Mouse (Mus musculus): ENCODE data around the gene Fga. TPM values are rescaled to one million over a fixed set of nuclear protein-coding genes. Genes with fewer than 3 reads are reported as not detected.
A peak's percentile ranks its signal among the peaks of the same experiment; 100 is the strongest.

Fga gene
- total RNA-seq, 4 experiments from 2014 or later, result not detected

- no peak for DNase-seq (ENCODE audit: low spot score in 2 of 2)
Measured at GRCm38 (mm10) chr3:83027546-83028251, 1.8 kb downstream of the Fga start.

- DNase-seq (ENCODE audit: low spot score in 2 of 2), result no peak
Measured at GRCm38 (mm10) chr3:83030331-83030730, 4.5 kb downstream of the Fga start.

DNA sequence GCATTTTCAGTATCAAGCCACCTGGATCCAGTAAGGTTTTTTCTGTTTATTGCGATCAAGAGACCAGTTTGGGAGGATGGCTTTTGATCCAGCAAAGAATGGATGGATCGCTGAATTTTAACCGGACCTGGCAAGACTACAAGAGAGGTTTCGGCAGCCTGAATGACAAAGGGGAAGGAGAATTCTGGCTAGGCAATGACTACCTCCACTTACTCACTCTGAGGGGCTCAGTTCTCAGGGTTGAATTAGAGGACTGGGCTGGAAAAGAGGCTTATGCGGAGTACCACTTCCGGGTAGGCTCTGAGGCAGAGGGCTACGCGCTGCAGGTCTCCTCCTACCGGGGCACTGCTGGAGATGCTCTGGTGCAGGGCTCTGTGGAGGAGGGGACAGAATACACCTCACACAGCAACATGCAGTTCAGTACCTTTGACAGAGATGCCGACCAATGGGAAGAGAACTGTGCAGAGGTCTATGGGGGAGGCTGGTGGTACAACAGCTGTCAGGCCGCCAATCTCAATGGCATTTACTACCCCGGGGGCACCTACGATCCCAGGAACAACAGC lies 7.0 kb downstream of the Fga start:
- no peak for DNase-seq (ENCODE audit: low spot score in 2 of 2)

- DNase-seq (ENCODE audit: low spot score in 2 of 2), result no peak
Measured at GRCm38 (mm10) chr3:83033801-83034200, 7.9 kb downstream of the Fga start.

DNA sequence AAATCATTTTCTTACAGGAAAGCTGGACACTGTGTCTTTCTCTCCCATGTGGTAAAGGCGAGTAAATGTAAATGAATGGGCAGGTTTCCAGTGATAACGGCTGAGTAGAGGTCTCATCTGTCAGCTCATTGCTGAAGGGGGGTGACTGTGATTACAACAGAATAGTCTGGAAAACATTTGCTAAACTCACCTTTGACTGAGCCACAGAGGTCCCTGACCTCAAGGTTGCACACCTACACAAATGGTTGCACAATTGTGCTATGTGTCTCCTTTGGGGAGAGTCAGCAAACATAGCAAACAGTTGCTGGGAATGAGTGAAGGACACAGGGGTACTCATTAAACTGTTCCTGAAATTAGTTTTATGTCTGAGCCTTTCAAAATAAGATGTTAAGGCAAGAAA lies 13.0 kb downstream of the Fga start:
- DNase-seq (ENCODE audit: low spot score in 2 of 2), result no peak

DNA sequence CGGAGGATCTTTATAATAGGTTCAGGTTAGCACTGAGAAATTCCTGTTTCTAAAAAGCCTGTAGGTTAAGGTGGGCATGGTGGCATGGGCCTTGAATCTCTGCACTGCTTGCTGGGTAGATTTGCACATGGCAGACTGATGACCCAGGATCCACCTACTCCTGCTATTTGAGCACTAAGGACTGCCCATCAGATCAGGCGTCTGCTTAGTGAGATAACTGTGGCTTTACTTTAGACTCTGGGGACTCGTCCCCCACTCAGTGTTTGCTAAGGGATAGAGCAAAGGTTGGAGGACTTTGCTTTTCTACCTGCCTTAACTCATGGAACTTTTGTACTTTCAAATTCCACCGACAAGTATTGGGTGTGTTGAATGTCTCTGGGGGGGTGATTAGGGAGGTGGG lies 13.8 kb downstream of the Fga start:
- DNase-seq (ENCODE audit: low spot score in 2 of 2), result no peak

DNA sequence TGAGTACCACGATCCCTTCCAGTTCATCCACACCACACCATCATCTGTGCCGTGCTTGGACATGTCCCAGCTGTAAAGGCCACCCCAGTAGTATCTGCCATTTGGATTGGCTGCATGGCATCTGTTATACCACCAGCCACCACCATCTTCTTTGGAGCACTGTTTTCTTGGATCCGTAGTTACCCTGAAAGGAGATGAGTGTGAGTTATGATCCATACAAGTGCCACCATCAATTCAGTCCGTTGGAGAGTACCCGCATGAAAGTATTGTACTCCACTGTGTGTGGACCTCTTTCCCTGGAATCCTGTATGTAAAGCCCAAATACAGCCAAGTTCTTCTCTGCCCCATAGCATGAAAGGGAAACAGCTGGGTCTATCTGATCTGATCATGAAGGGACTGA lies 16.6 kb downstream of the Fga start:
- DNase-seq (ENCODE audit: low spot score in 2 of 2), result no peak

DNA sequence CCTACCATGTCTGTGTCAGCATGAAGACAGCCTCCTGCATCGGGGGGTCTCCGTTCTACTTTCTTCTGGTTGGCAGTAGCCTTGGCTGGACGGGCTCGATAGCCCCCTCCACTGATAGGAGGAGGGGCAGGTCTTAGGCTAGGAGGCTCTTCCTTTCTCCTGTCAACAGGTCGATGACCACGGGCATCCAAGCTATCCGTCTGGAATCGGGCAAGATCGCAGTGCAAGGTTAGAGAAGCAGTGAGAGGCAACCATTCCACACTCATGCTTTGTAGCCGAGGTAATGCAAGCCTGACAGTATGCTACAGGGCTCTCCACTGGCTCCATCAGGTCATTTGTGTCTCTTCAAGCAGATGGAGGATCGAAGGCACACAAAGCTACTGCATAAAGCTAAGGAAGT lies 20.8 kb downstream of the Fga start:
- no peak for DNase-seq (ENCODE audit: low spot score in 2 of 2)

DNA sequence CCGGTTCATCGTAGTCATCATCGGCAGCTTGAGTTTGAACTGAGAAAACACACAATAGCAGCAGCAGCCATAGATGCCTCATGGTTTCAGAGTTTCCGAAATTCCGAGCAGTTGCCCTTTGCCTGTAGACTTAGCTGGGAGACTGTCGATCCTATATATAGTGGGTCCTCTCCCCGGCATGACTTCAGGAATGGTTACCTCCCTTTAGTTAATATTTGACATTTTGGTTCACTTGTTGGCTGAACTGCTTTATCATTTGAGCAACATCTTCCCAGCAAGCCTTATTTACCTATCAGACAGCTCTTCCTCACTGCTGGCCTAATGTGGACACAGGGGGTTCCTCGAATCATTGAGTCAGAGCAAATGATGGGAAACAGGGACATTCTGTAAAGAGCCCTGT lies 23.8 kb downstream of the Fga start, which contains the start of gene Fgb:
Fgb (minus strand) TSS at position 184 of the 400 bp plus-strand sequence.
- no peak for DNase-seq (ENCODE audit: low spot score in 2 of 2)

- no peak for DNase-seq (ENCODE audit: low spot score in 2 of 2)
Measured at GRCm38 (mm10) chr3:83050661-83051060, 24.8 kb downstream of the Fga start.

- no peak for DNase-seq (ENCODE audit: low spot score in 2 of 2)
Measured at GRCm38 (mm10) chr3:83052102-83052501, 26.2 kb downstream of the Fga start.

- DNase-seq (ENCODE audit: low spot score in 2 of 2), result no peak
Measured at GRCm38 (mm10) chr3:83053126-83053525, 27.2 kb downstream of the Fga start.

GRCm38 (mm10) chr3:83053758-83054157 lies 27.9 kb downstream of the Fga start:
- no peak for DNase-seq (ENCODE audit: low spot score in 2 of 2)

DNA sequence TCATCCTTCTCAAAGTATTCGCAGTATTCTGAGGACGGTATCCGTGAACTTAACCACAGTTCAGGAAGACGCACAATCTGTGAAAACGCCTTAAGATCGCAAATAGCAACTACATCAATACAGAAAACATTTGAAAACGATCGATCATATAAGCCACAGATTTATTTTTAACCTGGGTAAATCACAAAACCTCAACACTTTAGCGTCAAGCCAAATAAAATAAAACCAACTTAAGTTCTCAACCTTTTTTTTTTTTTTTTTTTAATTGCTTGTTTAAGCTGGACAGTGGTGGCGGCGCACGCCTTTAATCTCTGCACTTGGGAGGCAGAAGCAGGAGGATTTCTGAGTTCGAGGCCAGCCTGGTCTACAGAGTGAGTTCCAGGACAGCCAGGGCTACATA lies 28.9 kb downstream of the Fga start:
- DNase-seq (ENCODE audit: low spot score in 2 of 2), result no peak

- DNase-seq (ENCODE audit: low spot score in 2 of 2), result peak; percentile 95 to 97
Measured at GRCm38 (mm10) chr3:83055281-83056038, 29.6 kb downstream of the Fga start, which contains the start of gene Plrg1. TSS of gene Plrg1 (plus strand) at chr3:83055522.

DNA sequence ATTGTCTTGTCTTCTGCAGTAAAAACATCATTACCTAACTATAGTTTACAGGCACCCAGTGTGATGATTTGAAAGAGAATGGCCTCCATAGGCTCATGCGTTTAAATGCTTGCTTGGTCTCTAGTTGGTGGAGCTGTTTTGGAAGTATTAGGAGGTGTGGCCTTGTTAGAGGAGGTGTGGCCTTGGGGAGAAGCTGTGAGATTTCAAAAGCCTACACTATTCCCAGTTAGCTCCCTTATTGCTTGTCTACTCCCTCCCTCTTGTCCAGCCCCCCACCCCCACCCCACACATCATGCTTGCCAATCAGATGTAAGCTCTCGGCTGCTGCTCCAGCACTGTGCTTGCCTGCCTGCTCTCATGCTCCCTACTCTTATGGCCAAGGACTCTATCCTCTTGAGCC lies 31.2 kb downstream of the Fga start:
- no peak for DNase-seq (ENCODE audit: low spot score in 2 of 2)

DNA sequence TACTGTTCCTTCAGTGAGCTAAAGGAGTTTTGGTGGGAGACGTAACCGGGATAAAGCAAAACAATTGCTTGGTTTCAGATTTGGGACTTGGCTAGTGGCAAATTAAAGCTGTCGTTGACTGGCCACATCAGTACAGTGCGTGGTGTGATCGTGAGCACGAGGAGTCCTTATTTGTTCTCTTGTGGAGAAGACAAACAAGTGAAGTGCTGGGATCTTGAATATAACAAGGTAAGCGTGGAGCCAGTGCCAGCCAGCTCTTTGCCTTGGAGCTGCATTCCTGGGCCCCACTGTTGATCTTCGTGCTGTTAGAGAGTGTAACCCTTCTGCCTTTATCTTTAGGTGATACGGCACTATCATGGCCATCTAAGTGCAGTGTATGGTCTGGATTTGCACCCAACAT lies 42.0 kb downstream of the Fga start:
- no peak for DNase-seq (ENCODE audit: low spot score in 2 of 2)

DNA sequence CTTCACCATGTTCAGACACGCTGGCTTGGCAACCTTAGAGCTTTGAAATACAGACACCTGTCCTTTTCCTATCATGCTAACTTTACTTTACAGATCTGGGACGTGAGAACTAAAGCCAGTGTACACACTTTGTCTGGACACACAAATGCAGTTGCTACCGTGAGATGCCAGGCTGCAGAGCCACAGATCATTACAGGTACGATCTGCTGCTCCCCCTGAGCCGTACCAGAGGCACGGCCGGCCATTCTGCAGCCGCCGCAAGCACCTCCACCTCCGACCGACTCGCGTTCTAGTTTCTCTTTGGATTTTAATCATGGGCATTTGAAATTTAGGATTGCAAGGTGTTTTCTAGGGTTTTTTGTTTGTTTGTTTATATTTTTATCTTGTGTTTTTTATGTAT lies 43.0 kb downstream of the Fga start:
- DNase-seq (ENCODE audit: low spot score in 2 of 2), result no peak

- no peak for DNase-seq (ENCODE audit: low spot score in 2 of 2)
Measured at GRCm38 (mm10) chr3:83070231-83070630, 44.4 kb downstream of the Fga start.

GRCm38 (mm10) chr3:83076563-83076962 lies 50.7 kb downstream of the Fga start:
- peak in 1 of 2 experiments; percentile 21 for DNase-seq (ENCODE audit: low spot score in 2 of 2)

DNA sequence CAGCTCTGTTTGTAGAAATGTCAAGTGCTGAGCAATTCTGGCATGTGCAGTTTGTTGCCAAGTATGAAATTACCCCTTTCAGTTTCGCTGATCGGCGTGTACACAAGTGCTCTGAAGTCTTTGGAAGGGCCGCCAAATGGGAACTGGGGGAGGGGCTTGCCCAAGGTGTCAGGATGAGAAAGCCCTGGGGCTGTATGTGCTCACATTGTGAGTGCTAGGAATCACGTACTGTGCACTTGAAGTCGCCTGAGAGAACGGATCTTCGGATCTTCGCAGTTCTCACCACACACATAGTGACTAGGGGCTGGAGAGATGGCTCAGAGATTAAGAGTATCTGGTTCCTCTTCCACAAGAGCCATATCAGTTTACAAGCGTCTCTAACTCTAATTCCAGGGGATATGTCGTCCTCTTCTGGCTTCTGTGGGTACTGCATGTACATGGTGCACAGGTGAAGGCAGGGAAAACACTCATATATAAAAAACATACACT lies 54.7 kb downstream of the Fga start:
- peak in 1 of 2 experiments; percentile 29 for DNase-seq (ENCODE audit: low spot score in 2 of 2)

Data from left cerebral cortex, adult 8-10 months (tissue).